Mouse (Mus musculus) neural tube, embryonic 11.5 days (tissue): ENCODE results near the gene Gm49383. TPM values are rescaled to one million over a fixed set of nuclear protein-coding genes. Genes with fewer than 3 reads are reported as not detected.
A peak's percentile ranks its signal among the peaks of the same experiment; 100 is the strongest.

Experiments
- ATAC-seq: fragments of 200-750 bp; cut with Nextera tagmentation; 2 replicates; pipeline ENCODE4 v1.8.0; 2017; ENCODE audit warnings: moderate number of reproducible peaks, mild to moderate bottlenecking, moderate TSS enrichment, moderate library complexity; ENCODE audit not compliant: insufficient read depth, low FRiP score, low TSS enrichment
- DNase-seq: peaks from one replicate; pipeline ENCODE4 v3.0.0-alpha.2; 2015; ENCODE audit warnings: low spot score
- H3K27ac ChIP-seq: fragments of 300-500 bp; sonication (generic); 2 replicates; pipeline ENCODE4 v1.5.1; 2014; ENCODE audit warnings: low read depth, mild to moderate bottlenecking, low read length
- H3K27me3 ChIP-seq: fragments of 300-500 bp; sonication (generic); 2 replicates; pipeline ENCODE4 v1.6.1; 2014; ENCODE audit warnings: mild to moderate bottlenecking, low read length, mixed read lengths; ENCODE audit not compliant: control insufficient read depth, insufficient read depth
- H3K36me3 ChIP-seq: fragments of 300-500 bp; sonication (generic); 2 replicates; pipeline ENCODE4 v1.6.1; 2014; ENCODE audit warnings: mild to moderate bottlenecking, low read length, moderate library complexity, mixed read lengths; ENCODE audit not compliant: control insufficient read depth, insufficient read depth
- H3K4me1 ChIP-seq: fragments of 300-500 bp; sonication (generic); 2 replicates; pipeline ENCODE4 v1.6.1; 2014; ENCODE audit warnings: low read length, mixed read lengths; ENCODE audit not compliant: control insufficient read depth, insufficient read depth
- H3K4me2 ChIP-seq: fragments of 300-500 bp; sonication (generic); 2 replicates; pipeline ENCODE4 v1.6.1; 2014; ENCODE audit warnings: low read depth, mild to moderate bottlenecking, moderate library complexity
- H3K4me3 ChIP-seq: fragments of 300-500 bp; sonication (generic); 2 replicates; pipeline ENCODE4 v1.5.1; 2014; ENCODE audit warnings: low read depth, low read length
- H3K9ac ChIP-seq: fragments of 300-500 bp; sonication (generic); 2 replicates; pipeline ENCODE4 v1.6.1; 2014; ENCODE audit warnings: mild to moderate bottlenecking, low read length
- H3K9me3 ChIP-seq: fragments of 300-500 bp; sonication (generic); 2 replicates; pipeline ENCODE4 v1.6.1; 2016; ENCODE audit warnings: low read length; ENCODE audit not compliant: control insufficient read depth
- WGBS: fragments of 180-500 bp; shearing (Covaris S2); extraction: QIAGEN DNeasy Blood & Tissue Kit; methylation state at CpG from one replicate; pipeline ENCODE4 v1.1.7; 2014; 5-methylcytosine and 5-hydroxymethylcytosine counted together
- polyA plus RNA-seq: library from polyadenylated mRNA; unstranded; fragments of >200 nt; fragmentation: Nextera tagmentation; extraction: Ambion mirVana; gene quantifications from 2 replicates; pipeline ENCODE4 v1.2.1, GENCODE M21; 2014

Gene Gm49383
- 29.9 and 36.3 TPM in 2 replicates for polyA plus RNA-seq

GRCm38 (mm10) chr12:69196444-69197377 is at the start of gene Gm49383:
Gm49383 (minus strand) TSS chr12:69197104.
- peak within 1 kb of the TSS; percentile 97 for H3K4me2 ChIP-seq
- WGBS, result under 1% methylated on average over 67 of the region's 75 CpGs
- H3K4me1 ChIP-seq, result peaks cover 12% of the 10 kb centered on the region
- H3K9me3 ChIP-seq, result no peaks in the 10 kb centered on the region
- H3K4me3 ChIP-seq, result peak within 1 kb of the TSS; percentile 94
- ATAC-seq (peak; percentile 87), DNase-seq (peak; percentile 90)
- H3K36me3 ChIP-seq, result no peaks in the 10 kb centered on the region
- peak within 1 kb of the TSS; percentile 83 for H3K27ac ChIP-seq
- H3K9ac ChIP-seq, result peak within 1 kb of the TSS; percentile 83
- H3K27me3 ChIP-seq, result no peaks in the 10 kb centered on the region

GRCm38 (mm10) chr12:69241771-69242431 is 45.0 kb upstream of the Gm49383 start:
- Histone ChIP-seq H3K4me1 (peaks cover 3% of the 10 kb centered on the region; the same call in 1 of the 2 replicates), H3K4me2 (peak overlapping the region; percentile 62), H3K27me3 (no peaks in the 10 kb centered on the region), H3K4me3 (peak overlapping the region; percentile 68), H3K27ac (peak overlapping the region; percentile 68), H3K9me3 (no peaks in the 10 kb centered on the region), H3K36me3 (no peaks in the 10 kb centered on the region), H3K9ac (peak overlapping the region; percentile 92)
- peak; percentile 92 for ATAC-seq
- under 1% methylated on average over 54 of the region's 64 CpGs for WGBS
- DNase-seq, result peak; percentile 82

- no peak for DNase-seq
- H3K4me3 ChIP-seq, result peak overlapping the region; percentile 68
- WGBS, result 0% methylated on average over 3 of the region's 3 CpGs
- H3K9ac ChIP-seq, result peak overlapping the region; percentile 92
- H3K9me3 ChIP-seq, result no peaks in the 10 kb centered on the region
- H3K27me3 ChIP-seq, result no peaks in the 10 kb centered on the region
- peak overlapping the region; percentile 68 for H3K27ac ChIP-seq
- no peak for ATAC-seq
- no peaks in the 10 kb centered on the region for H3K36me3 ChIP-seq
- H3K4me1 ChIP-seq, result peaks cover 3% of the 10 kb centered on the region; the same call in 1 of the 2 replicates
- H3K4me2 ChIP-seq, result peak overlapping the region; percentile 62
Observed at GRCm38 (mm10) chr12:69241405-69241770, 44.5 kb upstream of the Gm49383 start.

GRCm38 (mm10) chr12:69240876-69241275 is 44.0 kb upstream of the Gm49383 start, which contains the start of gene Klhdc1:
Klhdc1 (plus strand) TSS chr12:69241176.
- no peaks in the 10 kb centered on the region for H3K9me3 ChIP-seq
- no peak for ATAC-seq
- DNase-seq, result no peak
- peak within 1 kb of the TSS; percentile 68 for H3K4me3 ChIP-seq
- H3K36me3 ChIP-seq, result no peaks in the 10 kb centered on the region
- no peaks in the 10 kb centered on the region for H3K27me3 ChIP-seq
- peaks cover 3% of the 10 kb centered on the region; the same call in 1 of the 2 replicates for H3K4me1 ChIP-seq
- peak within 1 kb of the TSS; percentile 92 for H3K9ac ChIP-seq
- peak within 1 kb of the TSS; percentile 62 for H3K4me2 ChIP-seq
- peak within 1 kb of the TSS; percentile 68 for H3K27ac ChIP-seq
- 64% methylated on average over 6 of the region's 6 CpGs for WGBS

GRCm38 (mm10) chr12:69238284-69238683 is 41.4 kb upstream of the Gm49383 start:
- Histone ChIP-seq H3K27ac (no peak overlapping the region), H3K4me2 (no peak overlapping the region), H3K4me3 (no peak overlapping the region), H3K36me3 (no peaks in the 10 kb centered on the region), H3K9me3 (no peaks in the 10 kb centered on the region), H3K4me1 (peaks cover 3% of the 10 kb centered on the region; the same call in 1 of the 2 replicates), H3K9ac (no peak overlapping the region), H3K27me3 (no peaks in the 10 kb centered on the region)
- WGBS, result 49% methylated on average over 3 of the region's 3 CpGs
- ATAC-seq (no peak), DNase-seq (no peak)

- H3K27ac ChIP-seq, result no peak overlapping the region
- H3K9ac ChIP-seq, result no peak overlapping the region
- H3K9me3 ChIP-seq, result no peaks in the 10 kb centered on the region
- no peaks in the 10 kb centered on the region for H3K36me3 ChIP-seq
- no peaks in the 10 kb centered on the region for H3K4me1 ChIP-seq
- 93% methylated on average over 6 of the region's 6 CpGs for whole genome bisulfite sequencing
- no peak for ATAC-seq
- H3K4me3 ChIP-seq, result no peak overlapping the region
- H3K4me2 ChIP-seq, result no peak overlapping the region
- no peaks in the 10 kb centered on the region for H3K27me3 ChIP-seq
- DNase-seq, result no peak
Observed at GRCm38 (mm10) chr12:69235782-69236181, 38.9 kb upstream of the Gm49383 start.

- no peak for ATAC-seq
- Histone ChIP-seq H3K27me3 (no peaks in the 10 kb centered on the region), H3K36me3 (no peaks in the 10 kb centered on the region), H3K4me3 (no peak overlapping the region), H3K4me2 (no peak overlapping the region), H3K4me1 (peaks cover 5% of the 10 kb centered on the region; the same call in 1 of the 2 replicates), H3K9me3 (no peaks in the 10 kb centered on the region), H3K27ac (no peak overlapping the region), H3K9ac (no peak overlapping the region)
- no peak for DNase-seq
- WGBS, result 82% methylated on average over 2 of the region's 2 CpGs
Observed at GRCm38 (mm10) chr12:69229251-69229650, 32.3 kb upstream of the Gm49383 start.

GRCm38 (mm10) chr12:69227776-69228466 is 31.0 kb upstream of the Gm49383 start, which contains the start of gene Pole2:
Pole2 (minus strand) TSS chr12:69228195.
- 1% methylated on average over 36 of the region's 37 CpGs for WGBS
- no peaks in the 10 kb centered on the region for H3K36me3 ChIP-seq
- H3K4me1 ChIP-seq, result peaks cover 5% of the 10 kb centered on the region; the same call in 1 of the 2 replicates
- H3K27me3 ChIP-seq, result no peaks in the 10 kb centered on the region
- H3K27ac ChIP-seq, result 0 out of 2 replicates have a peak within 1 kb of the TSS, but pooled peaks have one; percentile 53
- peak within 1 kb of the TSS; percentile 66 for H3K9ac ChIP-seq
- ATAC-seq, result peak; percentile 95
- peak within 1 kb of the TSS; percentile 61 for H3K4me3 ChIP-seq
- peak within 1 kb of the TSS; percentile 51 for H3K4me2 ChIP-seq
- H3K9me3 ChIP-seq, result no peaks in the 10 kb centered on the region
- DNase-seq, result peak; percentile 89
